Mouse (Mus musculus) MEL (cell line): ENCODE results near the gene Dnah17. TPM values are rescaled to one million over a fixed set of nuclear protein-coding genes. Genes with fewer than 3 reads are reported as not detected.
A peak's percentile ranks its signal among the peaks of the same experiment; 100 is the strongest.

Experiments used
- DNase-seq: peaks from one replicate; pipeline ENCODE4 v3.0.0; 2011; ENCODE audit warnings: low read depth, low spot score
- H3K27ac ChIP-seq: 2 replicates; pipeline ENCODE4 v1.5.1; 2012; ENCODE audit warnings: low read depth, mild to moderate bottlenecking, control low read depth, low read length, moderate library complexity; ENCODE audit not compliant: control insufficient read depth
- H3K27me3 ChIP-seq, 2 experiments: fragments of 150-350 bp in 1 of 2; sonication (generic) in 1 of 2; 2 replicates each; pipeline ENCODE4 v1.6.1; 2012; ENCODE audit warnings: low read length in 2 of 2, mild to moderate bottlenecking in 2 of 2, improper control_type of control experiment in 1 of 2, moderate library complexity in 1 of 2; ENCODE audit not compliant: insufficient read depth in 2 of 2, control insufficient read depth in 1 of 2
- H3K36me3 ChIP-seq, 2 experiments: 2 replicates each; pipeline ENCODE4 v1.6.1; 2012 to 2014; ENCODE audit warnings: low read length in 2 of 2, improper control_type of control experiment in 1 of 2, inconsistent platforms in 1 of 2, mild to moderate bottlenecking in 1 of 2; ENCODE audit not compliant: insufficient read depth in 2 of 2, control insufficient read depth in 1 of 2
- H3K4me1 ChIP-seq, 2 experiments: fragments of 150-350 bp in 1 of 2; sonication (generic) in 1 of 2; 2 replicates each; pipeline ENCODE4 v1.6.1; 2012; ENCODE audit warnings: low read length in 2 of 2, improper control_type of control experiment in 1 of 2, mild to moderate bottlenecking in 1 of 2; ENCODE audit not compliant: insufficient read depth in 2 of 2, control insufficient read depth in 1 of 2
- H3K4me3 ChIP-seq, 2 experiments: fragments of 150-350 bp in 1 of 2; sonication (generic) in 1 of 2; 2 replicates each; pipeline ENCODE4 v1.5.1; 2012; ENCODE audit warnings: low read depth in 2 of 2, low read length in 2 of 2, mild to moderate bottlenecking in 2 of 2, moderate library complexity in 2 of 2, control low read depth in 1 of 2, improper control_type of control experiment in 1 of 2; ENCODE audit not compliant: control insufficient read depth in 1 of 2, insufficient read depth in 1 of 2
- H3K79me2 ChIP-seq: 2 replicates; pipeline ENCODE4 v1.6.1; 2012; ENCODE audit warnings: mild to moderate bottlenecking, low read length, moderate library complexity; ENCODE audit not compliant: control insufficient read depth, poor library complexity, insufficient read depth
- H3K9ac ChIP-seq: 2 replicates; pipeline ENCODE4 v1.6.1; 2012; ENCODE audit warnings: low read depth, mild to moderate bottlenecking, control low read depth, low read length, moderate library complexity; ENCODE audit not compliant: control insufficient read depth, poor library complexity, severe bottlenecking
- H3K9me3 ChIP-seq: fragments of 150-350 bp; sonication (generic); replicated peaks from 2 replicates; pipeline ENCODE4 v1.6.1; 2012; ENCODE audit warnings: mild to moderate bottlenecking, low read length, improper control_type of control experiment, moderate library complexity; ENCODE audit not compliant: insufficient read depth
- BHLHE40 ChIP-seq: IDR thresholded peaks from 2 replicates; pipeline ENCODE4 v1.6.1; 2012; ENCODE audit warnings: low read depth, mild to moderate bottlenecking, inconsistent platforms, low read length, improper control_type of control experiment, borderline replicate concordance
- CHD2 ChIP-seq: IDR thresholded peaks from 2 replicates; pipeline ENCODE4 v1.6.1; 2011; ENCODE audit warnings: low read length, improper control_type of control experiment
- E2F4 ChIP-seq: IDR thresholded peaks from 2 replicates; pipeline ENCODE4 v1.6.1; 2011; ENCODE audit warnings: low read depth, low read length, improper control_type of control experiment, borderline replicate concordance
- ELF1 ChIP-seq: IDR thresholded peaks from 2 replicates; pipeline ENCODE4 v1.6.1; 2014; ENCODE audit warnings: low read depth, mild to moderate bottlenecking, inconsistent platforms, low read length, improper control_type of control experiment, moderate library complexity
- EP300 ChIP-seq, 2 experiments: IDR thresholded peaks; 2 replicates each; pipeline ENCODE4 v1.6.1; 2011; ENCODE audit warnings: improper control_type of control experiment in 2 of 2, low read length in 2 of 2, low read depth in 1 of 2, mild to moderate bottlenecking in 1 of 2
- ETS1 ChIP-seq: IDR thresholded peaks from 2 replicates; pipeline ENCODE4 v1.6.1; 2012; ENCODE audit warnings: low read depth, mild to moderate bottlenecking, inconsistent platforms, low read length, improper control_type of control experiment, moderate library complexity
- GABPA ChIP-seq: IDR thresholded peaks from 2 replicates; pipeline ENCODE4 v1.6.1; 2012; ENCODE audit warnings: low read depth, mild to moderate bottlenecking, inconsistent platforms, low read length, improper control_type of control experiment, moderate library complexity
- HCFC1 ChIP-seq: IDR thresholded peaks from 2 replicates; pipeline ENCODE4 v1.6.1; 2012; ENCODE audit warnings: low read depth, mild to moderate bottlenecking, inconsistent platforms, low read length, improper control_type of control experiment, moderate library complexity
- KAT2A ChIP-seq: conservative IDR thresholded peaks from 2 replicates; pipeline ENCODE4 v1.6.1; 2012; ENCODE audit warnings: low read depth, low read length, improper control_type of control experiment, inconsistent platforms
- MAFK ChIP-seq: IDR thresholded peaks from 2 replicates; pipeline ENCODE4 v1.6.1; 2011; ENCODE audit warnings: low read depth, mild to moderate bottlenecking, low read length, improper control_type of control experiment, borderline replicate concordance
- MAX ChIP-seq: IDR thresholded peaks from 2 replicates; pipeline ENCODE4 v1.6.1; 2011; ENCODE audit warnings: low read length, improper control_type of control experiment
- MXI1 ChIP-seq: IDR thresholded peaks from 2 replicates; pipeline ENCODE4 v1.6.1; 2011; ENCODE audit warnings: mild to moderate bottlenecking, low read depth, low read length, improper control_type of control experiment
- NELFE ChIP-seq: IDR thresholded peaks from 2 replicates; pipeline ENCODE4 v1.6.1; 2011; ENCODE audit warnings: low read depth, low read length, improper control_type of control experiment
- NRF1 ChIP-seq: IDR thresholded peaks from 2 replicates; pipeline ENCODE4 v1.6.1; 2014; ENCODE audit warnings: low read depth, mild to moderate bottlenecking, inconsistent platforms, low read length, improper control_type of control experiment, moderate library complexity; ENCODE audit not compliant: poor library complexity, insufficient read depth, severe bottlenecking
- POLR2AphosphoS2 ChIP-seq: IDR thresholded peaks from 2 replicates; pipeline ENCODE4 v1.6.1; 2011; ENCODE audit warnings: low read length, improper control_type of control experiment
- POLR2AphosphoS5 ChIP-seq: IDR thresholded peaks from 2 replicates; pipeline ENCODE4 v1.6.1; 2012; ENCODE audit warnings: low read depth, borderline replicate concordance, mild to moderate bottlenecking, inconsistent platforms, low read length, moderate library complexity, mixed read lengths
- RAD21 ChIP-seq: IDR thresholded peaks from 2 replicates; pipeline ENCODE4 v1.6.1; 2011; ENCODE audit warnings: mild to moderate bottlenecking, low read depth, low read length, improper control_type of control experiment
- SIN3A ChIP-seq: IDR thresholded peaks from 2 replicates; pipeline ENCODE4 v1.6.1; 2012; ENCODE audit warnings: low read length, improper control_type of control experiment, inconsistent platforms
- SMC3 ChIP-seq: IDR thresholded peaks from 2 replicates; pipeline ENCODE4 v1.6.1; 2011; ENCODE audit warnings: low read depth, low read length, improper control_type of control experiment
- TAL1 ChIP-seq: IDR thresholded peaks from 2 replicates; pipeline ENCODE4 v1.6.1; 2012; ENCODE audit warnings: mild to moderate bottlenecking, inconsistent platforms, low read length, moderate library complexity, mixed read lengths
- TBP ChIP-seq: IDR thresholded peaks from 2 replicates; pipeline ENCODE4 v1.8.0; 2011; ENCODE audit warnings: low read depth, low read length, improper control_type of control experiment
- UBTF ChIP-seq: IDR thresholded peaks from 2 replicates; pipeline ENCODE4 v1.6.1; 2012; ENCODE audit warnings: low read depth, mild to moderate bottlenecking, inconsistent platforms, low read length, improper control_type of control experiment, moderate library complexity, borderline replicate concordance; ENCODE audit not compliant: insufficient read depth
- ZKSCAN1 ChIP-seq: IDR thresholded peaks from 2 replicates; pipeline ENCODE4 v1.6.1; 2012; ENCODE audit warnings: low read depth, mild to moderate bottlenecking, inconsistent platforms, low read length, improper control_type of control experiment, moderate library complexity
- ZMIZ1 ChIP-seq: IDR thresholded peaks from 2 replicates; pipeline ENCODE4 v1.6.1; 2012; ENCODE audit warnings: low read depth, mild to moderate bottlenecking, inconsistent platforms, low read length, improper control_type of control experiment, moderate library complexity
- ZNF384 ChIP-seq: IDR thresholded peaks from 2 replicates; pipeline ENCODE4 v1.6.1; 2012; ENCODE audit warnings: low read depth, mild to moderate bottlenecking, inconsistent platforms, low read length, improper control_type of control experiment
- polyA plus RNA-seq, 2 experiments: library from polyadenylated mRNA; stranded (reverse) in 1 of 2; unstranded in 1 of 2; fragments of >175 nt in 1 of 2; fragments of >200 nt in 1 of 2; gene quantifications; 2 replicates each; pipeline versions ENCODE4 v1.2.1 to v1.2.4; 2012; ENCODE audit warnings: low replicate concordance in 2 of 2, low read depth in 1 of 2; ENCODE audit not compliant: insufficient read length in 2 of 2, insufficient read depth in 1 of 2, missing spikeins in 1 of 2
- total RNA-seq: library from RNA; depleted of rRNA; stranded (reverse); fragments of 300-350 nt; gene quantifications from 2 replicates; pipeline ENCODE4 v1.2.3, GENCODE M21; 2012

Dnah17 gene
- total and polyA plus RNA-seq, 3 experiments, result 0.04 to 0.21 TPM; not detected in 1

- TF ChIP-seq RAD21, result no peak
- TF ChIP-seq POLR2AphosphoS2, result no peak
Measured at GRCm38 (mm10) chr11:117987968-117988367, 142.5 kb downstream of the Dnah17 start (continued).

- Histone ChIP-seq H3K4me1 (peaks cover 13 to 43% of the 10 kb centered on the region in 2 experiments), H3K9ac (peak overlapping the region; percentile 89), H3K4me3 (peak overlapping the region; percentile 91 to 98), H3K27me3 (peaks cover 7 to 14% of the 10 kb centered on the region in 2 experiments), H3K79me2 (peaks cover 54% of the 10 kb centered on the region), H3K9me3 (no peaks in the 10 kb centered on the region), H3K36me3 (peaks cover 0 to 34% of the 10 kb centered on the region in 2 experiments; a peak in 2 of 4 replicates), H3K27ac (peak overlapping the region; percentile 62)
- DNase-seq, result peak; percentile 67
- TF ChIP-seq POLR2AphosphoS2 (no peak), UBTF (0 out of 2 replicates have a peak, but pooled peaks have one; percentile 76), TAL1 (no peak), SIN3A (0 out of 2 replicates have a peak, but pooled peaks have one; percentile 25), MXI1 (peak; percentile 90)
Measured at GRCm38 (mm10) chr11:117987032-117987451, 143.4 kb downstream of the Dnah17 start.

- peak; percentile 94 for DNase-seq
- peak within 1 kb of the TSS; percentile 91 to 98 for H3K4me3 ChIP-seq
- H3K9ac ChIP-seq, result peak within 1 kb of the TSS; percentile 89
- peaks cover 0 to 29% of the 10 kb centered on the region in 2 experiments; a peak in 2 of 4 replicates for H3K36me3 ChIP-seq
- peaks cover 13 to 37% of the 10 kb centered on the region in 2 experiments for H3K4me1 ChIP-seq
- H3K79me2 ChIP-seq, result peaks cover 47% of the 10 kb centered on the region
- no peaks in the 10 kb centered on the region for H3K9me3 ChIP-seq
- peak within 1 kb of the TSS; percentile 62 for H3K27ac ChIP-seq
- peaks cover 11 to 14% of the 10 kb centered on the region in 2 experiments for H3K27me3 ChIP-seq
- no peak; the same call in 1 of the 2 replicates for TF ChIP-seq ETS1
- TF ChIP-seq NRF1, result peak; percentile 89
- no peak for TF ChIP-seq GABPA
- no peak; the same call in 1 of the 2 replicates for TF ChIP-seq MAX
- TF ChIP-seq CHD2, result no peak
- TF ChIP-seq BHLHE40, result no peak
- peak; percentile 52; the same call in 1 of the 2 replicates for TF ChIP-seq TBP
- TF ChIP-seq SMC3, result no peak
- no peak; the same call in 1 of the 2 replicates for TF ChIP-seq POLR2AphosphoS5
- no peak for TF ChIP-seq MAFK
- peak; percentile 79 for TF ChIP-seq NELFE
- TF ChIP-seq HCFC1, result peak; percentile 94
- TF ChIP-seq E2F4, result peak; percentile 65; the same call in 1 of the 2 replicates
- no peak for TF ChIP-seq EP300 (IDR thresholded peaks at IDR 0.05; ENCODE audit: low read depth in 1 of 2, low read length in 2 of 2)
- no peak for TF ChIP-seq ZMIZ1
- TF ChIP-seq ZNF384, result no peak
- peak; percentile 96 for TF ChIP-seq SIN3A
- peak; percentile 95 for TF ChIP-seq MXI1
- peak; percentile 97 for TF ChIP-seq ELF1
- no peak; the same call in 1 of the 2 replicates for TF ChIP-seq KAT2A
- TF ChIP-seq TAL1, result no peak
- TF ChIP-seq ZKSCAN1, result no peak
Measured at GRCm38 (mm10) chr11:117986126-117987031, 144.1 kb downstream of the Dnah17 start, which contains the start of gene Pgs1. Pgs1 (plus strand) TSS chr11:117986292.
